Mouse (Mus musculus) heart, adult 18-20 months (tissue): Measurements from ENCODE around the gene Duxbl2. TPM values are rescaled to one million over a fixed set of nuclear protein-coding genes. Genes with fewer than 3 reads are reported as not detected.
"Not testable (repeated sequence)": the region's sequence is repeated elsewhere in the genome, so short reads cannot be mapped to it uniquely, and the experiment has no call there.

Source experiments
- DNase-seq, 2 experiments: peaks; one replicate each; pipeline ENCODE4 v3.0.0; 2021 to 2022; ENCODE audit warnings: mixed read lengths in 1 of 2
- long read RNA-seq, 2 experiments: library from polyadenylated mRNA; stranded (forward); transcript quantifications; one replicate each; pipeline ENCODE4 v2.0.0; 2021
- total RNA-seq, 2 experiments: library from RNA; stranded (reverse); gene quantifications; 2 replicates each; pipeline ENCODE4 v1.2.3; 2021

Duxbl2 gene
- total RNA-seq, result not detected
- long read RNA-seq, experiment 1, result 0 reads
- long read RNA-seq, experiment 2, result 0 reads

DNA sequence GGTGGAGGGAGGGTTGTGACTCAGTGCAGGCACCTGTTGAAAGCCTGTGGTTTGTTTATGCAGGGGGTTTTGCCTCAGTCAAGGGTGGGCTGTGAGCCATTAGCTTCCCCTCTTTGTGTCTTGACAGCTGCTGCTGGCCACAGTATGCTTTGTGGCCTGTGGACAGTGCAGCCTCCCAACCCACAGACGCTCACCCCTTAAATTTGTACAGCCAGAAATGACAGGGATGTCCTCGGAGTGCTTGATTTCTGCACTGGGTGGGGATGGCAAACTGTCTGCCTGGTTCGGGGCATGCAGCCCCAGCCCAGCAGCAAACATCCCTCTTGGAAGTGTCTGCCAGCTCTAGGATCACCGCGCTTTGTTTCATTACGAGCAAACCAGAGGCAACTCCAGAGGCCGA is at the start of gene Duxbl2:
TSS of gene Duxbl2 (plus strand) at position 200 of the 400 bp plus-strand sequence.
- not testable (repeated sequence) for DNase-seq

GRCm38 (mm10) chr14:26076620-26077390 is 41.3 kb upstream of the Duxbl2 start:
- not testable (repeated sequence) for DNase-seq

GRCm38 (mm10) chr14:26081216-26081615 is 36.9 kb upstream of the Duxbl2 start, which contains the start of gene Cphx2:
Gene Cphx2 (plus strand): TSS chr14:26081516.
- DNase-seq, result not testable (repeated sequence)

DNA sequence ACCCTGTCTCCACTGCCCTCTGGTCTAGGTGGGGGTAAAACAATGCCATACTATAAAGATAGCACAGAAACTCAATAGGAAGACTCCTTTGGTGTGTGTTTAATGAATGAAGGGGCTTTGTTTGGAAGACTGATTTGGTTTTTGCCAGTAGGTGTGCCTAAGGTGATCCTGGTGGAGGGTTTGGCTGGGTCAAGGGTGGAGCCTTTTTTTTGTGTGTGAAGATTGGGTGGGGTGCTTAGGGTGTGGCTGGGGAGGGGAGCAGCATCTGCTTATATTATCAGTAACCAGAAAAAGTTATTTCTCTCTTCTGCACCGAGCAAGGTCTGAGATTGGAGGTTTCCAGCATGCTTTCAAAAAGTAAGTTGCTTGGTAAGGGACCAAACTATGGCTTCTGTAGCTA is 36.2 kb upstream of the Duxbl2 start, which contains the start of gene Cphx3:
TSS of gene Cphx3 (plus strand) at position 301 of the 400 bp plus-strand sequence.
- DNase-seq, result not testable (repeated sequence)

DNA sequence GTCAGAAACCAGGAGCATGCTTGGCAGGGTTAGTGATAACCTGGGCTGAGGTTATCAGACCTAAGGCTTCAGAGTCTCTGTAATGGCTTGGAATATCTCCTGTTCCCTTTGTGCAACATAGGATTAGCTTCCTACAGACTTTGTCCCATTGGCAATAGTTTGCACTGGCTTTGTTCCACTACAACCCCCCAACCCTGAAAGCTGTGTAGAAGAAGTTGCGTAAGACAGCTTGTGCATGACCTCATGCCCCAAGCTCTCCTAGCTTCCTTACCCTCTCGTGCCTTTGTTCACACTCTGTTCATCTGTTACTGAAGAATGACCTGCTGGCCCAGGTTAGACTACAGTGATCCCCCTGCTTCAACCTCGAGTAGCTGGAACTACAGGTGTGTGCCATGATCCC is 20.5 kb upstream of the Duxbl2 start:
- DNase-seq, result not testable (repeated sequence)

DNA sequence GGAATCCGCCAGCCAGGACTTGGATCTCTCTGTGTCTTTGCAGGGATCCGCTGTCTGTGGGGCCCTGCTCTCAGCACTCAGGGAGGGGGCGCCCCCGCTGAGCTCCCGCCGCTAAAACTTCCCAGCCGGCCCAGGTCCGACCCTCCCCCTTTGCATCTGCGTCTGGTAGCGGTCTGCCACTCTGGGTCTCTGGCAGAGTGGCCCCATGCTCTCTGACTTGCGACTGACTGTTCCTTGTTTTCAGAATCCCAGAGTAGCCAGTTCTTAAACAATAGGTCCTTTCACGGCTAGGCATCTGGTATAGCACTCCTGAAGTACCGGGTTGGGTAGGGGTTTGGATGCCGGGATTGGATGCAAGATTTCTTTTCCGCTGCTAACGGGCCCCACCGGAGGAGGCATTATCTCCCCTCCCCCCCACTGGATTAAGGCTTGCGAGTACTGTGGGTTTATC is 426 bp downstream of the Duxbl2 start:
- not testable (repeated sequence) for DNase-seq

DNA sequence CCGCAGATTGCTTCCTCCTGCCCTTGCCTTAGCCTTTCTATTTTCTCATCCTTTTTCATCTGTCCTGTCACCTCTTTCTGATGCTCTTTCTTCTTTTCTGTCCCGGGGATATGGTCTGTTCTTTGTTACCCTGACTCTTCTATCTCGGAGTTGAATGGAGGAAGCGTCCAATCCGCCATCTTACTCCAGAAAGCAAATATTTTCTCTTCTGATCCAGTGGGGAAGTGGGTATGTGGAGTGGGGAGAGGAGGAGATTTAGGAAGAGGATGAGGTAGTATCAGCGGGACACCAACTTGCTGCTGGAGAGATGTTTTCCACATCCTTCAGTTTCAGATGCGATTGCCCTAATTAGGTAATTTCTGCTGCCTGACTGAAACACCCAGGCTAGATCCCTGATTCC is 946 bp downstream of the Duxbl2 start:
- not testable (repeated sequence) for DNase-seq

- DNase-seq, result not testable (repeated sequence)
Observed at GRCm38 (mm10) chr14:26147095-26147494, 28.9 kb downstream of the Duxbl2 start.

DNA sequence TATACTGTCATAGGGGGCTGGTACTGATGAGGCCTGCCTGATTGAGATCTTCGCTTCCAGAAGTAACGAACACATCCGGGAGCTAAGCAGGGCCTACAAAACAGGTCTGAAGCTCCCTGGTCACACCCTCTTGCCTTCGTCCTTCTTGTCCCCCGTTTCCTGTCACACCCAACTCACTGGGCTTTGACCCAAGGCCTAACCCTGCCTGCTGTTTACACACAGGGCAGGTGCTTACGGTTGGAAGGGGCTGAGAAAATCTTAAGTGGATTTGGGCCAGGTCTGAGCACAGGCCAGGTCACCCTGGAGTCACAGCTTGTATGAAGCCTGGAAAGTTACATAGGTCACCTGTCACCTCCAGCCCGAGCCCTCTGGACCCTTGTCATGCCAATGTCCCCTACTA is 37.9 kb downstream of the Duxbl2 start:
- DNase-seq, result not testable (repeated sequence)

DNA sequence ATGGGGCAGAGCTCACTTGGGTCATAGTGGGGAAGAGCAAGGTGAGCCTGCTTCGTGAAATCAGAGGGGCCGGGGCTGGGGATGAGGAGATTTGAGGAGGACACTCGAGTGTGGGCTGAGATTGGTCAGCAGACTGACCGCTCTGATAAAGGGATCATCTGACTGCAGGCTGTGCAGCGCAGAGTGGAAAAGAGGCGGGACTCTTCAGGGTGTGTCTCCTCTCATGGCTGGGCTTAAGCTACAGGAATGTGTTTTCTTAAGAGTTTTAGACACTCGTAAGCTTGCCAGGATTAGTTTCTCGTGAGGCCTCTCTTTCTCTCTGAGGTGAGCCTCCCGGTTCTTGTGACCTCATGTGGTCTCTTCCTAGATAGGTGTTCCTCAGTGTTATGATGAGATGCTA is 43.0 kb downstream of the Duxbl2 start:
- DNase-seq, result not testable (repeated sequence)

GRCm38 (mm10) chr14:26162423-26162822 is 44.3 kb downstream of the Duxbl2 start:
- DNase-seq, result not testable (repeated sequence)

DNA sequence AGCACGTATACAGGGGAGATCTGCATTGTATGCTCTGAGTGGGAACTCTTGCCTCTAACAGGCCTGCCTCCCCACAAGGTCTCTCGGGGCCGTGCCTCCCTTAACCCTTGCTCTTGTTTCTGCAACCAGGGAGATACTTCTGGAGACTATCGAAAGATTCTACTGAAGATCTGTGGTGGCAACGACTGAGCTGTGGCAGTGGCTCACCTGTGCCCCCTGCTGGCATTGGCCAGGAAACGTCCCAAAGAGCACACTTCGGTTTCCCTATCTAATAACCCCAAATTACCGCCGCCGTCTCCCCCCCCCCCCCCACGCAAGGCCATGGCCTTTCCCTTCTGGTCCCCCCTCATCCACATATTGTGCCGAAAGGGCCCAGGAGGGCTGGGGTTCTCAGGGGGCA is 47.1 kb downstream of the Duxbl2 start:
- not testable (repeated sequence) for DNase-seq

- DNase-seq, result not testable (repeated sequence)
Observed at GRCm38 (mm10) chr14:26173955-26174354, 55.8 kb downstream of the Duxbl2 start.

GRCm38 (mm10) chr14:26175028-26175427 is 56.9 kb downstream of the Duxbl2 start:
- not testable (repeated sequence) for DNase-seq

Other genes starting within 250 kb of the Duxbl2 start
- 1 to 10 TPM; 2.1 to 2.9 TPM for gene Plac9a, start 215.2 kb upstream of the Duxbl2 start, total RNA-seq
- under 1 TPM; 0.15 to 0.27 TPM for gene Tmem254a, start 190.7 kb upstream of the Duxbl2 start, total RNA-seq
- not detected for gene Cphx1, start 180.0 kb upstream of the Duxbl2 start, total RNA-seq
- gene Duxbl1, start 139.8 kb upstream of the Duxbl2 start, total RNA-seq, result not detected
- gene Gm9780, start 75.6 kb upstream of the Duxbl2 start, total RNA-seq, result 10 to 100 TPM; 14.1 to 17.5 TPM
- 1 to 10 TPM; 1.6 to 4.7 TPM for gene Tmem254c, start 51.0 kb upstream of the Duxbl2 start, total RNA-seq
- not detected for gene Cphx2, start 36.8 kb upstream of the Duxbl2 start, total RNA-seq
- gene Cphx3, start 36.1 kb upstream of the Duxbl2 start, total RNA-seq, result not detected
- 10 to 100 TPM; 44.7 to 50.6 TPM for gene Plac9b, start 64.1 kb downstream of the Duxbl2 start, total RNA-seq
- gene Tmem254b, start 88.7 kb downstream of the Duxbl2 start, total RNA-seq, result 1 to 10 TPM; 3.2 to 4.5 TPM
- gene Duxbl3, start 139.6 kb downstream of the Duxbl2 start, total RNA-seq, result not detected